Mouse (Mus musculus): ENCODE measurements around the gene Hmg20b. TPM values are rescaled to one million over a fixed set of nuclear protein-coding genes. Genes with fewer than 3 reads are reported as not detected.
A peak's percentile ranks its signal among the peaks of the same experiment; 100 is the strongest.

The Hmg20b gene
- total RNA-seq, 2 experiments from 2014 or later, result 27.3 to 29.5 TPM

DNA sequence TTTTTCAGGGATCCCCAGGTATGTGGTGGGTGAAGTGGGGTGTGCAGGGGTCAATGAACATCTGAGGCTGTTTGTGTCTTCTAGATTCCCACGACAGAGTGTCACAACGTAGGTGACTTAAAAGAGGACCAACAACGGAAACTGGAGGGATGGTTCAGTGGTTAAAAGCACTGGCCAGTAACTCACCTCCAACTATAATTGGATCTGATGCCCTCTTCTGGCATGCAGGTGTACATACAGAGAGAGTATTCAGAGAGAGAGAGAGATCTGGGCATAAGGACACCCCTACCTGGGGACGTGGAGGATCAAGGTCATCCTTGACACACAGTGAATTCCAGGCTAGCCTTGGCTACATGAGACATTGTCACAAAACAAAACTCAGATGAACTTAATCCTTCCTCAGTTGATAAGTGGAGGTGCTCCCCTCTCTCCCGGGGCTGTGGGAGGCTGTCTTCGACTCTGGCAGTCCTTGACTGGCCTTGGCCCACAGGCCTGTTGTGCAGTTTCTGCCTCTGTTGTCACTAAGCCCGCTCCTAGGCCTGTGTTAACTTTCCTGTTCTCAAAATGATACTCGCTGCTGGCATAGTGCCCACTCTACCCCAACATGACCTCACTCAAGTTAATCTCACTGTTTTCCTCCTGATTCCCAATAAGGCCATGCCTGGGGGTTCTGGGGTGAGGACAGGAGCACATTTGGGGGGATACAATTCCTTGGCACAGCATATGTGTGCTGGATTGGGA, 5.7 kb downstream of the Hmg20b start:
- peak; percentile 41 for TF ChIP-seq CTCF (IDR thresholded peaks at IDR 0.05)
- H3K27ac ChIP-seq, result no peak overlapping the region
- no peak for DNase-seq (ENCODE audit: extremely low spot score in 1 of 2, low spot score in 2 of 2)
- intact Hi-C loops (cut with DNase I), result loop anchor here (5.0 kb wide), 1 partner anchor 57 kb away; no protein-coding TSS in a partner anchor
- H3K4me3 ChIP-seq, result no peak overlapping the region

DNA sequence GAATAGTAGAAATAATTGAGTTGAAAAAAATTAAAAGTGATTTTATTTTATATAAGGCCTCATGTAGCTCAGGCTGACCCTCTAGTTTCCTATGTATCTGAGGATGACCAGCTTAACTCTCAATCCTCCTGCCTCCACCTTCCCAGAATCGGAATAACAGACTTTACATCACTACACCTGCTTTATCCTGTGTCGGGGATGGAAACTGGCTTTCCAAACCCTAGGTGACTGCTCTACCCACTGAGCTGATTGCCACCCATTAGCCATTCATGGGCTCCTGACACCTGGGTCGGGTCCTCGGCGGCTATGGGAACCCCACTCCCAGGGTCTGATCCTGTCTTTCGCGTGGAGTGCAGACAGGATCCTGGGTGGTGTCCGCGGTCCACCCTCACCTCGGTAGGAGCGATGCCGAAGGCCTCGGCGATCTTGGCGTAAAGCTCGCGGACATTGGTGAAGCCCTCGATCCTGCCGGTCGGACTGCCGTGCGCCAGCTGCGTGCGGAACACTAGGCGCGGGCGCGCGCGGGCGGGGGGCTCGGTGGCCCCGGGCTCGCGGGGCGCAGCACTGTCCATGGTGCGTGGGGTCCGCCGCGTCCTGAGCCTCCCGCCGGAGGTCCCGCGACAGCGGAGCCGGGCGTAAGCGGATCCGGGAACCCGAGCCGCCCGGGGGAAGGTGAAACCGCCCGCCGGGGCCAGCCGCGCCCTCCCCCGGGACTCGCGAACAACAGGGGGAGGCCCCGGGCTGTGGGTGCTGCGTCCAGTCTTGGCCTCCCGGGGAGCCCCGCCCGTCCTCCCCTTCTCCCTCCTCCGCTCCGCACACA, 7.4 kb downstream of the Hmg20b start, which contains the start of gene Gipc3:
Gene Gipc3, minus strand, starts transcription at position 581 of the 820 bp plus-strand sequence.
- intact Hi-C loops (cut with DNase I), result loop anchor here (5.0 kb wide), 1 partner anchor 56 kb away; no protein-coding TSS in a partner anchor
- peak within 1 kb of the TSS; percentile 46 for H3K4me3 ChIP-seq
- TF ChIP-seq CTCF (IDR thresholded peaks at IDR 0.05), result no peak
- H3K27ac ChIP-seq, result no peak within 1 kb of the TSS
- no peak for DNase-seq (ENCODE audit: extremely low spot score in 1 of 2, low spot score in 2 of 2)

DNA sequence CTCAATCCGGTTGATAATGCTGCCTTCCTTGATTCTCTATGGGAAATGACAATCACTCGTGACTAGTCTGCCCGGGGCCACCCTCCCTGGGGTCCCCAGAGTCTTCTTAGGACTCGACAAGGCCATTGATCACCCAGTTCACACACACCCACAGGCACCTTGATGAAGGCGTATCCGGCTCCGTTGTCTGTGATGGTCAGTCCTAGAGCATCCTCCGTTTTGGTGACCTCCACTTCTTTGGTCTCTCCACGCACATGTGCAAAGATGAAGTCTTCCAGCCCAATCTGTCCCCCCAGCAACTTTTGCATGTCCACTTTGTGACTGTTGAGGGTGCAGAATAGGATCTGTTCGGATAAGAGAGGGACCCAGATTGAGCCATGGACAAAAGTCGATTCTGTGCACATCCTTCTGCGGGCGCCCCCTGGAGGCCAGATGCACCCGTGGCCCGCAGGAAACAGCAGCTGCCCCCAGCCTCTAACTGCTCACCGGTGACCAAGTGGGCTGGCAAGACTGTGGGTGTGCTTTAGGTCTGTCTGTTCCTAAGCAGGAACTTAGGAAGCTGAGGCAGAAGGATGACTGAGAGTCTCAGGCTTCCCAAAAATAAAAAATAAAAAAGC, 8.8 kb downstream of the Hmg20b start:
- H3K27ac ChIP-seq, result no peak overlapping the region
- TF ChIP-seq CTCF (IDR thresholded peaks at IDR 0.05), result peak; percentile 87
- H3K4me3 ChIP-seq, result no peak overlapping the region
- DNase-seq (ENCODE audit: extremely low spot score in 1 of 2, low spot score in 2 of 2), result peak in 1 of 2 experiments; percentile 66
- intact Hi-C loops (cut with DNase I), result loop anchor here (5.0 kb wide), 1 partner anchor 54 kb away; no protein-coding TSS in a partner anchor

DNA sequence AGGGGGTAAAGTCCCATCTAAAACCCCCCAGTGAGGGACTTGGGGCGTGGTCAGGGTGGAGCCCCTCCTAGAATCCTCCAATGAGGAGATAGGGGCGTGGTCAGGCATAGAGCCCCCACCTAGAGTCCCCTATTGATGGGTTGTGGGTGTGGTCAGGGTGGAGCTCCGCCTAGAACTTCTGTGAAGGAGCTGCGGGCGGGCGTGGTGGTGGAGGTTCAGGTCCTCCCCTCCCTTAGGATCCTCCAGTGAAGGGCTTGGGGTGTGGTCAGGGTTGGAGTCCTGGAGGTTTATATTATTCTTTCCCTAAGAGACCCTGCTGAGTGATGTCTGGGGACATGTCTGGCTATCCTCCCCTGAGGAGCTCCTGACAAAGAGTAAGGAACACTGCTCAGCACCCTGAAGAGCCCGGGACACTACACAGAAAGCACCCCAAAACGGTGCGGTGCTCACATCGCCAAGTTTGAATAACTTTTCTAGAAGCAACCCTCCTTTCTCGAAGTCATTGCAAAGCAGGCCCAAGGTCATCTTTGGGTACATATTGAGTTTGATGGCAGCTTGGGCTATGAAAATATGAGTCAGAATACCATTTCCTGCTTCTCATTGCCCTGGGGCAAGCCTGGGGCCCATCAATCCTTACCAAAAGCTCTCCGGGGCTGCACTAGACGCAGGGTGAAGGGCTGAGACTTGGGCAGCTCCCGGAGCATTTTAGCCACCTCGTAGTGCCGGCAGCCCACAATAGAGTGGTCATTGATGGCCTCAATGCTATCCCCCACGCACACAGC, 9.5 kb downstream of the Hmg20b start:
- intact Hi-C loops (cut with DNase I), result loop anchor here (5.0 kb wide), 1 partner anchor 53 kb away; no protein-coding TSS in a partner anchor

DNA sequence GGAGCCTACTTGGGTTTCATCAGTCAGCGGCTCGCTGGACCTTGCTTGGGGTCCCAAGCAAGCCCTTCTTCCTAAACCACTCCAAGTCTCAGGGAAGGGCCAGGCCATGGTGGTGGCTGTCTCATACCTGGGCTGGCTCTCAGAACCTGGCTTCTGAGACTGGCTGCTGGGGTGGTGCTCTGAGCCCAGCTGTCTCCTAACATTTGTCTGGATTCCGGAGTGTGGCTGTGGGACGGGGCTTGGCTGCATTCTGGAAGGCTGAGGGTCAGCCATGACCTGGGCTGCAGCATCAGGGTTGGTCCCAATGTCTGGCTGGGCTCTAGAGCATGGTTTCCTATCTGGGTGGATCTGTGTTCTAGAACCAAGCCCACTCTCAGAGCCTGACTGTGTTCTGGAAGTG, 13.7 kb downstream of the Hmg20b start:
- Histone ChIP-seq H3K27ac (no peak overlapping the region), H3K4me3 (no peak overlapping the region)
- no peak for TF ChIP-seq CTCF (IDR thresholded peaks at IDR 0.05)
- intact Hi-C loops (cut with DNase I), result no loop called here
- DNase-seq (ENCODE audit: extremely low spot score in 1 of 2, low spot score in 2 of 2), result no peak

More for the DNA sequence above, 9.5 kb downstream of the Hmg20b start:
- no peak for DNase-seq (ENCODE audit: extremely low spot score in 1 of 2, low spot score in 2 of 2)
- no peak overlapping the region for H3K4me3 ChIP-seq
- TF ChIP-seq CTCF (IDR thresholded peaks at IDR 0.05), result no peak
- H3K27ac ChIP-seq, result no peak overlapping the region

DNA sequence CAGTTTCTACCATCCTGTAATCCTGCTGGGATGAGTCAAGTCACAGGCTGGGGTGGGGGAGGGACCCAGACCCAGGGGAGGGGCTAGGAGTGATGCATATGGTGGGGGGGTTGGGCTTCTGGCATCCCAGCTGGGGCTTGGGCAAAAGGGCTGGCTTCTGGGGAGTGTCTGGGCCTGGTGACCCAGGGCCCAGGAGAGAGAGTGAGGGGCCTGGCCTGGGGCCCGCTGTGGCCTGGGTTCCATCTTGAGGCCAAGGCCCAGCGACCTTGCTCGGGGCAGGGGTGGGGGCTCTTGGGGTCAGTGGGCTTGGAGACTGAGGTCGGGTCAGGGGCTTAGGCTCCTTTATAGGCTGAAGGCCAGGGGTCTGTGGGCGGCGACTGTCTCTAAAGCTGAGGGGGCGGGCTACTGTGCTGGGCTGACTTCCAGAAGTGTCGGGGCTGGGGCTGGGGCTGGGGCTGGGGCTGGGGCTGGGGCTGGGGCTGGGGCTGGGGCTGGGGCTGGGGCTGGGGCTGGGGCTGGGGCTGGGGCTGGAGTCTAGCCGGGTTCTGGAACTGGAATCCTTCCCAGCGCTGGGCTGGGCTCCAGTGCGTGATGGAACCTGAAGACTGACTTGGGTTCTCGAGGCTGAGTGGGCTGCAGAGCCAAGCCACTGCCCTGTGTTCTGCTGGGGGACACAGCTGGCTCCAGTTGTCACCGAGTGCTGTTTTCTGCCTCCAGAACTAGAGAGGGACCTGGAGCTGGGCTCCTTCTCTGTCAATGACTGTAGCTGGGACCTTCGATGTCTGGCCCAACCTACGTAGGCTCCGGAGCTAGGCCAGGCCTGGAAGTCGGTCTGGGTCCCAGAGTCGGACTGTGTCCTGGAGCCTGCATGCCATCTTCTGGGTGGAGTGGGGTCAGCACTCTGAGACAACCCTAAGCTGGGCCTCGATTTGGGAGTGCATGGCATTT, 14.6 kb downstream of the Hmg20b start:
- no peak overlapping the region for H3K4me3 ChIP-seq
- no peak for TF ChIP-seq CTCF (IDR thresholded peaks at IDR 0.05)
- H3K27ac ChIP-seq, result no peak overlapping the region
- no peak for DNase-seq (ENCODE audit: extremely low spot score in 1 of 2, low spot score in 2 of 2)
- intact Hi-C loops (cut with DNase I), result no loop called here

DNA sequence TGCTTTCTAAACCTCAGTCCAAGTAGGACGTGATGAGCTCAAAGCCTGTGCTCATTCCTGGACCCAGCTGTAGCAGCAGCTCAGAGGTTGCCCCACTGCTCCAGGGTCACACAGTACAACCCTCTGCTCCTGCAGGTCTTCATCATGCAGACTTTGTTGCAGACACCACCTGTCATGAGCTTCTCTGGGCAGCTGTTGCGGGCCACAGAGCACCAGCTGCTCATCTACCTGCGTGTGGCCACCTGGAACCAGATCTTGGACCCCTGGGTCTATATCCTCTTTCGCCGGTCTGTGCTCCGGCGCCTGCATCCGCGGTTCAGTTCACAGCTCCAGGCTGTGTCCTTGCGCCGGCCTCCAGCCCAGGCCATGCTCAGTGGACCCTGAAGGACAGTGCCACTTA, 16.0 kb downstream of the Hmg20b start:
- no peak overlapping the region for H3K27ac ChIP-seq
- intact Hi-C loops (cut with DNase I), result no loop called here
- no peak for TF ChIP-seq CTCF (IDR thresholded peaks at IDR 0.05)
- no peak overlapping the region for H3K4me3 ChIP-seq
- no peak for DNase-seq (ENCODE audit: extremely low spot score in 1 of 2, low spot score in 2 of 2)

DNA sequence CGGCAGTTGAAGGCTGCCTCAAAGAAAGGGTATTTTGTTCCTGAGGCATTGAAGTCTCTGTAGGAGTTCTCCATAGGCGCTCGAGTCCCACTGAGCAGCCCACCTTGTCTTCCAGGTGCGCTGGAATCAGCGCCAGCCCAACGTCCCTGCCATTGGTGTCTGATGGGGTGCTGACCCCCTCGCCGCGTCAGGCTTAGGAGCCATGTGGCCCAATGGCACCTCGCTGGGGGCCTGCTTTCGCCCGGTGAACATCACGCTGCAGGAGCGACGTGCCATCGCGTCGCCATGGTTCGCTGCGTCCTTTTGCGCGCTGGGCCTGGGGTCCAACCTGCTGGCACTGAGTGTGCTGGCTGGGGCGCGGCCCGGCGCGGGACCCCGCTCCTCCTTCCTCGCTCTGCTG, 18.0 kb downstream of the Hmg20b start:
- TF ChIP-seq CTCF (IDR thresholded peaks at IDR 0.05), result no peak
- no peak for DNase-seq (ENCODE audit: extremely low spot score in 1 of 2, low spot score in 2 of 2)
- intact Hi-C loops (cut with DNase I), result no loop called here
- Histone ChIP-seq H3K27ac (no peak overlapping the region), H3K4me3 (no peak overlapping the region)

DNA sequence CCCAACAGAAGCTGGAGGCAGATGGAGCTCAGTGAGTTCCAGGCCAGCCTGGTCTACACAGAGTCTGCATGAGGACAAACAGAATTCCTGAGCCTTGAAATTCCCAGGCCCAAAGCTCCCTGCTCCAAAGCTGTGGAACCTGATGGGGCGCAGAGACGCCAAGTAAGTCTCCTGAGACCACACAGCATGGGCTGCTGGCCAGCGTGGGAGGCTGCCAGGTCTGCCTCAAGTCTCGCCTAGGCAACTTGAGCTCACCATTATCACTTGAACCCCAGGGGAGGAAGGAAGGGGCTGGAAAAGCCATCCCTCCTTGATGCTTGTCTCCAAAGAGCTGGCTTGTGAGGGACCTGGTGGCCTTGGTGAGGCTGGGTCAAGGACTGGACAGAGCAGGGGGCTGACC, 20.3 kb downstream of the Hmg20b start:
- intact Hi-C loops (cut with DNase I), result no loop called here

More for the DNA sequence above, 20.3 kb downstream of the Hmg20b start:
- no peak for TF ChIP-seq CTCF (IDR thresholded peaks at IDR 0.05)
- H3K4me3 ChIP-seq, result no peak overlapping the region
- no peak for DNase-seq (ENCODE audit: extremely low spot score in 1 of 2, low spot score in 2 of 2)
- no peak overlapping the region for H3K27ac ChIP-seq
